Comparison of ENCODE assay signal across 24 mouse cellular contexts in the genomic region with DNA sequence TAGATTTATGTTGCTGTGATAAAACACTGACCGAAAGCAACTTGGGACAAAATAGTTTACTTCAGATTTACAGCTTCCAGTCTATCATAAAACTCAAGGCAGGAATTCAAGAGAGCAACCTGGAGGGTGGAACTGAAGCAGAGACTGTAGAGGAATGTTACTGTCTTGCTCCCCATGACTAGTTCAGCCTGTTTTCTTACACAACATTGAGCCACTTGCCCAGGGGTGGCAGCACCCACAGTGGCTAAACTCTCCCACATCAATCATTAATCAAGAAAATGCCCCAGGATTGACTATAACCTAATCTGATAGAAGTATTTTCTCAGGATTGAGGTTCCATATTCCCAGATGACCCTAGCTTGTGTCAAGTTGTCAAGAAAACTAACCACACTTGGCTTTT.
"Had no signal": no experiment of that assay in that cellular context is flagged by ENCODE, and none has a peak within 500 bp of the region (broad histone marks: within the 10 kb centered on the region; RNA-seq: fewer than 3 reads in every experiment).

No protein-coding gene starts in this region.

- H3K27me3 ChIP-seq: hindbrain, embryonic 12.5 days; intestine, embryonic 15.5 days; limb, embryonic 12.5 days; liver, embryonic 13.5 days; liver, embryonic 15.5 days had no signal

- H3K9me3 ChIP-seq: hindbrain, embryonic 10.5 days; hindbrain, embryonic 12.5 days; intestine, embryonic 15.5 days; limb, embryonic 10.5 days; limb, embryonic 12.5 days; liver, embryonic 13.5 days; liver, embryonic 15.5 days had no signal

- H3K36me3 ChIP-seq: intestine, embryonic 15.5 days; liver, embryonic 15.5 days had no signal

- ATAC-seq: hindbrain, embryonic 16.5 days; inflammation-experienced regulatory T-cells, adult 6 months; intestine, embryonic 15.5 days; intestine, postnatal 0 days; liver, postnatal 0 days had no signal

- H3K4me1 ChIP-seq: hindbrain, embryonic 10.5 days; hindbrain, embryonic 12.5 days; intestine, embryonic 15.5 days; limb, embryonic 10.5 days; liver, embryonic 13.5 days; liver, embryonic 15.5 days had no signal

- DNase-seq: gastrocnemius, postnatal 14 days; gastrocnemius, postnatal 36 days; heart, adult 2 months; heart, postnatal 10 days; heart, postnatal 4 days; kidney, postnatal 25 days; kidney, postnatal 4 days; liver; liver, embryonic 13.5 days; liver, postnatal 0 days had no signal

- H3K27ac ChIP-seq: heart, adult 2 months; hindbrain, embryonic 10.5 days; hindbrain, embryonic 12.5 days; hindbrain, embryonic 14.5 days; intestine, embryonic 15.5 days; kidney, postnatal 0 days; layer of hippocampus, adult 2 months; left cerebral cortex, adult 2 months; limb, embryonic 10.5 days; limb, embryonic 12.5 days; liver, embryonic 13.5 days; liver, embryonic 15.5 days had no signal

- H3K9ac ChIP-seq: hindbrain, embryonic 12.5 days; hindbrain, embryonic 14.5 days; intestine, embryonic 15.5 days; limb, embryonic 12.5 days; liver, embryonic 13.5 days; liver, embryonic 15.5 days; liver, postnatal 0 days had no signal

- H3K4me2 ChIP-seq: heart, embryonic 11.5 days; hindbrain, embryonic 12.5 days; hindbrain, embryonic 14.5 days; intestine, embryonic 15.5 days; limb, embryonic 12.5 days; liver, embryonic 13.5 days; liver, embryonic 15.5 days had no signal

- H3K4me3 ChIP-seq: heart, adult 2 months; hindbrain, embryonic 10.5 days; hindbrain, embryonic 12.5 days; intestine, embryonic 15.5 days; layer of hippocampus, adult 2 months; left cerebral cortex, adult 2 months; limb, embryonic 10.5 days; limb, embryonic 12.5 days; liver, embryonic 13.5 days; liver, embryonic 15.5 days had no signal
